Mouse (Mus musculus): ENCODE measurements around the gene Ppp1r12a. TPM values are rescaled to one million over a fixed set of nuclear protein-coding genes. Genes with fewer than 3 reads are reported as not detected.

Gene Ppp1r12a
- 72.0 and 83.3 TPM in 2 replicates for polyA plus RNA-seq (2015; fragmentation: Nextera tagmentation; extraction: Ambion mirVana)

GRCm38 (mm10) chr10:108161261-108162256 lies at the start of gene Ppp1r12a:
Gene Ppp1r12a, plus strand, starts transcription at chr10:108162193.
- peak; percentile 92 for DNase-seq (ENCODE audit: low spot score)

- DNase-seq (ENCODE audit: low spot score) = no peak
Observed at GRCm38 (mm10) chr10:108113361-108114237, 48.4 kb upstream of the Ppp1r12a start.

- DNase-seq (ENCODE audit: low spot score) = peak; percentile 47
Observed at GRCm38 (mm10) chr10:108118200-108119163, 43.5 kb upstream of the Ppp1r12a start.

GRCm38 (mm10) chr10:108119416-108119815 lies 42.6 kb upstream of the Ppp1r12a start:
- no peak for DNase-seq (ENCODE audit: low spot score)

GRCm38 (mm10) chr10:108124934-108125599 lies 36.9 kb upstream of the Ppp1r12a start:
- DNase-seq (ENCODE audit: low spot score) = no peak

- no peak for DNase-seq (ENCODE audit: low spot score)
Observed at GRCm38 (mm10) chr10:108129167-108129566, 32.8 kb upstream of the Ppp1r12a start.

- no peak for DNase-seq (ENCODE audit: low spot score)
Observed at GRCm38 (mm10) chr10:108131858-108132257, 30.1 kb upstream of the Ppp1r12a start.

- no peak for DNase-seq (ENCODE audit: low spot score)
Observed at GRCm38 (mm10) chr10:108133253-108133652, 28.7 kb upstream of the Ppp1r12a start.

- no peak for DNase-seq (ENCODE audit: low spot score)
Observed at GRCm38 (mm10) chr10:108133745-108134144, 28.2 kb upstream of the Ppp1r12a start.

- DNase-seq (ENCODE audit: low spot score) = no peak
Observed at GRCm38 (mm10) chr10:108138347-108138746, 23.6 kb upstream of the Ppp1r12a start.

- no peak for DNase-seq (ENCODE audit: low spot score)
Observed at GRCm38 (mm10) chr10:108139788-108140187, 22.2 kb upstream of the Ppp1r12a start.

- no peak for DNase-seq (ENCODE audit: low spot score)
Observed at GRCm38 (mm10) chr10:108140742-108141141, 21.3 kb upstream of the Ppp1r12a start.

GRCm38 (mm10) chr10:108143991-108144525 lies 17.9 kb upstream of the Ppp1r12a start:
- no peak for DNase-seq (ENCODE audit: low spot score)

- no peak for DNase-seq (ENCODE audit: low spot score)
Observed at GRCm38 (mm10) chr10:108145701-108146100, 16.3 kb upstream of the Ppp1r12a start.

- DNase-seq (ENCODE audit: low spot score) = no peak
Observed at GRCm38 (mm10) chr10:108147031-108147430, 15.0 kb upstream of the Ppp1r12a start.

GRCm38 (mm10) chr10:108153301-108153700 lies 8.7 kb upstream of the Ppp1r12a start:
- DNase-seq (ENCODE audit: low spot score) = no peak

- no peak for DNase-seq (ENCODE audit: low spot score)
Observed at GRCm38 (mm10) chr10:108155042-108155686, 6.8 kb upstream of the Ppp1r12a start.

- no peak for DNase-seq (ENCODE audit: low spot score)
Observed at GRCm38 (mm10) chr10:108155687-108156067, 6.3 kb upstream of the Ppp1r12a start.

GRCm38 (mm10) chr10:108156128-108156527 lies 5.9 kb upstream of the Ppp1r12a start:
- DNase-seq (ENCODE audit: low spot score) = no peak
